Mouse (Mus musculus) Patski (cell line): ENCODE measurements at regions not wholly inside any gene's neighbourhood (a gene's known extent, or its start where the extent isn't known, plus 50 kb on each side); places are given as distances from the start of the nearest gene placed in this dataset.

Experiments
- ATAC-seq: fragments of 100-300 bp; one replicate; pipeline ENCODE4 v1.8.0; 2021
- CTCF ChIA-PET: fragments of 350-600 bp; sonication (Branson Sonifier 250); formaldehyde crosslinking; loops from one replicate; lab custom pipeline; 2022; ENCODE audit warnings: inconsistent platforms; lab: Charles Lee
- POLR2A ChIA-PET: fragments of 350-600 bp; sonication (Branson Sonifier 250); formaldehyde crosslinking; loops from one replicate; lab custom pipeline; 2022; ENCODE audit warnings: antibody characterized with exemption, inconsistent platforms; lab: Charles Lee
- DNase-seq: peaks from one replicate; pipeline ENCODE4 v3.0.0-alpha.2; 2011; ENCODE audit warnings: low read depth, low spot score
- H3K27me3 ChIP-seq: fragments of 371-371 bp; one replicate; pipeline ENCODE4 v1.5.1; 2021
- CTCF ChIP-seq: fragments of 100-300 bp; IDR thresholded peaks from one replicate; pipeline ENCODE4 v1.5.1; 2021
- in situ Hi-C: fragments of 300-500 bp; cut with MboI; formaldehyde crosslinking; loops from 3 replicates; pipeline ENCODE4 v1.11.1; 2018; ENCODE audit warnings: low pct_unique_long_range_greater_than_20kb, mixed read lengths

DNA sequence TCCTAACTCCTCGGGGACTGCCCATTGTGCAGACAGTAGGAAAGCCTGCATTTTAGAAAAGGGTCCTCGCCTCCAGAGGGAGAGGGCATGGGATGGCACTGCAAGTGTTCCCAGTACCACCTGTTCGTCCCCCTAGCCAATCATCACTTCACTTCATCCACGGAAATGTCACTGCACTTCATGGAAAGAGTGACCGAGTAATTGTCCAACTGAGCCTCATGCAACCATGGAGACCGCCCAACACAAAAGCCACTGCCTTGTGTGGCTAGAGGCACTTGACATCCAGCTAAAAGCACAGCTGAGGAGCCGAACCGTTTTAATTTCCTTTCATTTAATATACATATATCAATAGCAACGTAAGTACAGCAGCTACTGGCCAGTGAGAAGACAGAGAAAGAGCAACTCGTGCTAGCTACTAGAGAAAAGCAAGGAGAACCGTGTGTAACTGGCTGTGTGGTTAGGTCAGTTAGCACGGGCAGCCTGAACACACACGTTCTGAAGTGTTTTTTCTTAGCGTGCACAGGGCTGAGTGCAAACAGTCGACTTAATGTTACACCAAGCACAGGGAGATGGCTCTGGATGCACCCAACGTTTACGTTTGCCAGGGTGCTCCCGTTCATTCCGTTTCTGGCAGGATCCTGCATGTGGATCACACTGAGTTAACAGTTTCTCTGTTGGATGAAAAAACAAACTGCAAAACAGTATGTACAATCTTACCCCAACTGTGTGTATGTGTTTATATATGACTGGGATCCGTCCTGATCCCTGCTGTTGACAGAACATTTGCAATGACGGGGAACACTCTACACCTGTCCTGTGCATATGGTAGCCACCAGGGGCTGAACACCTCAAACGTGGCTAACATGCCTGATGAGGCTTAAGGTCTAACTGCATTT, 202.8 kb upstream of the Klf14 start:
- no peak for TF ChIP-seq CTCF
- no peak for DNase-seq
- in situ Hi-C loops, result no loop called here
- no peak for ATAC-seq
- POLR2A ChIA-PET, result no interaction called here
- CTCF ChIA-PET, result interaction anchor here (0.8 kb wide), 1 partner anchor 9 kb away, joined by 3 read pairs; no protein-coding TSS in a partner anchor
- H3K27me3 ChIP-seq, result no peaks in the 10 kb centered on the region

DNA sequence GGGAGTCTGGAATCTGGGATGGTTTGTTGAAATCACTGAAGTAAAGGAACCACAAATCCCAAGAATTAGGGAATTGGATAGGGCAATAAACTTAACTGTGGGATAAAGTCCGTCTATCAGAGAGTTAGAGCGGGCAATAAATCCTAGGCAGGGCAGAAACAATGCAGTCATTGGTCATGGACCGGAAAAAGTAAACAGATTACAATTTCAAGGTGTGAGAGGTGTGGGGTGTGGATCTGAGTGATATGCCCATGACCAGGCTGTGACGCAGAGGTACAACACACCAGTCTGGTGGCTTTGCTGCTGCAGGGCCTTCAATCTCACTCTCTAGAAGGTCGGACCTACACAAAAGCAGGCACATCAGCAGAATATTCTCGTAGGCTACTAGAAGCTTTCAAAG, 206.1 kb upstream of the Klf14 start:
- in situ Hi-C loops, result no loop called here
- no peak for TF ChIP-seq CTCF
- no peak for ATAC-seq
- ChIA-PET CTCF (interaction anchor here (1.0 kb wide), 2 partner anchors 10 to 22 kb away, joined by 3 to 4 read pairs; no protein-coding TSS in a partner anchor), POLR2A (no interaction called here)
- no peak for DNase-seq
- no peaks in the 10 kb centered on the region for H3K27me3 ChIP-seq

DNA sequence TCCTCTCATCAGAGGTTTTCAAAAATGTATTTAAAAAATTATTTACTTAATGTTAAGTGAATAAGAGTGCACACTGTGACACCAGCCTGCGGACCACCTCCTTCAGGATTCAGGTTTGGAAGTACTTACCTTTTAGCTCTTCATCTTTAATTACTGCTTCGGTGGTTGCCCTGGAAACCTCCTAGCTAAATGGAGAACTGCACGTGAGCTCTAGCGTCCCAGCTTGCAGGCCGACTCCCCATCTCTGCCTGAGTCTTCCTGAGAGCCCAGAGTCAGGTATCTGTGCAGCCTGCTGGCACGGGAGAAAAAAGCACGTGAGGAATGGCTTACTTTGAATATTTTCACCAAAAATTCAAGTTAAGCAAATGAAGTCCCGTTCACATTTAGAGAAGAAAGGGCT, 207.5 kb upstream of the Klf14 start:
- no peak for TF ChIP-seq CTCF
- in situ Hi-C loops, result no loop called here
- no peak for DNase-seq
- H3K27me3 ChIP-seq, result no peaks in the 10 kb centered on the region
- POLR2A ChIA-PET, result no interaction called here
- CTCF ChIA-PET, result interaction anchor here (1.7 kb wide), 1 partner anchor 9 kb away, joined by 9 read pairs; no protein-coding TSS in a partner anchor
- ATAC-seq, result no peak

DNA sequence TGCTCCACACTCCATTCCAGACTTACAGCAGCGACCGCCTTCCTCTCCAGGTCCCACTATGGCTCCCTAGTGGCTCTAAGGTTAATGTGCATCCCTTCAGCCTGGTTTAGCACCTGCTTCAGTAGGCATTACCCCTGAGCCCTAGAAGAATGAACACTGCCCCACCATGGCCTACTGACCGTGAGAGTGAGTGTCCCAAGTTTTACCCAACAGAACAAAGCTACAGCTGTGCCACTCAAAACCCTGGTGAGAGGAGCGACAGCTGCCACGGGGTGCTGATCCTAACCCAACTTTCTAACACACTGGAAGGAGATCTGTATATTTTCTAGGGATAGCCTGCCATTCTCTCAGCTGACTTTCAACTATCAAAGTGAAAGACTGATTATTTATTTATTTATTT, 208.9 kb upstream of the Klf14 start:
- CTCF ChIA-PET, result interaction anchor here (1.0 to 2.3 kb wide), 3 partner anchors 8 to 67 kb away, joined by 3 to 9 read pairs (median 8); no protein-coding TSS in a partner anchor
- in situ Hi-C loops, result no loop called here
- no peaks in the 10 kb centered on the region for H3K27me3 ChIP-seq
- ATAC-seq (no peak), DNase-seq (no peak)
- TF ChIP-seq CTCF, result no peak
- POLR2A ChIA-PET, result no interaction called here

DNA sequence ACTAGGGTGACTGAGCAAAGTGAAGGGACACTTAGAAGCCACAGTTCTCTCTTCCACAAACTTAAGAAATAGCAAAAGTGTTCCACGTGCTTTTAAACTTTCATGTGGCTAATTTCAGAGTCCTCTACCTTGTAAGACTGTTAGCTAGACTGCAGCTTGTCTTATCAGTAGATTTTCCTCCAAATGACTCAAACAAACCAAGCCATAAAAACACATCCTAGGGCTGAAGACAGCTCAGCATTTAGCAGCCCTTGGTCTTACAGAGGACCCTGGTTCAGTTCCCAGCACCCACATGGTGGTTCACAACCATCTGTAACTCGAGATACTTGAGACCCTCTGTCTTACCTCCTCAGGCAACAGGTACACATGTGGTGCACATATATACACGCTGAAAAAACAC, 209.9 kb upstream of the Klf14 start:
- ChIA-PET CTCF (interaction anchor here (2.3 kb wide), 1 partner anchor 13 kb away, joined by 8 read pairs; no protein-coding TSS in a partner anchor), POLR2A (no interaction called here)
- ATAC-seq (no peak), DNase-seq (no peak)
- in situ Hi-C loops, result no loop called here
- no peaks in the 10 kb centered on the region for H3K27me3 ChIP-seq
- TF ChIP-seq CTCF, result no peak

DNA sequence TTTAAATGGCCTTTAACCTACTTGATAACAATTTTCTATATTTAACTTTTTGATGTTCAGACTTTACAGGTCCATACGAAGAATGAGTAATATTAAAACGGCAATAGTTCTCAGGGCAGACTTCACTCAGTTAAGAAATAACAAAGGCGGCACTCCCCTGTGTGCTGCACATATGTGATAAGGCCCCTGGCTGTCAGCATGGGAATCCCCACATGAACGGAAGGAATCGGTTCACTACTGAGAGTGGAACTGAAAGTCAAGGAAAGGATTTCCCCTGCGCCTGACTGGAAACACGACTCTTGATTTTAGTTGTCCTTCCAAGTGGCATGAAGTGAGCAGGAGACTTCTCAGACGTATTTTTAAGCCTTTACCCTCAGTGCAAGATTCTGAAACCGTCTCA, 210.5 kb upstream of the Klf14 start:
- ChIA-PET POLR2A (no interaction called here), CTCF (interaction anchor here (2.3 kb wide), 1 partner anchor 13 kb away, joined by 8 read pairs; no protein-coding TSS in a partner anchor)
- ATAC-seq (no peak), DNase-seq (no peak)
- in situ Hi-C loops, result no loop called here
- no peak for TF ChIP-seq CTCF
- no peaks in the 10 kb centered on the region for H3K27me3 ChIP-seq

DNA sequence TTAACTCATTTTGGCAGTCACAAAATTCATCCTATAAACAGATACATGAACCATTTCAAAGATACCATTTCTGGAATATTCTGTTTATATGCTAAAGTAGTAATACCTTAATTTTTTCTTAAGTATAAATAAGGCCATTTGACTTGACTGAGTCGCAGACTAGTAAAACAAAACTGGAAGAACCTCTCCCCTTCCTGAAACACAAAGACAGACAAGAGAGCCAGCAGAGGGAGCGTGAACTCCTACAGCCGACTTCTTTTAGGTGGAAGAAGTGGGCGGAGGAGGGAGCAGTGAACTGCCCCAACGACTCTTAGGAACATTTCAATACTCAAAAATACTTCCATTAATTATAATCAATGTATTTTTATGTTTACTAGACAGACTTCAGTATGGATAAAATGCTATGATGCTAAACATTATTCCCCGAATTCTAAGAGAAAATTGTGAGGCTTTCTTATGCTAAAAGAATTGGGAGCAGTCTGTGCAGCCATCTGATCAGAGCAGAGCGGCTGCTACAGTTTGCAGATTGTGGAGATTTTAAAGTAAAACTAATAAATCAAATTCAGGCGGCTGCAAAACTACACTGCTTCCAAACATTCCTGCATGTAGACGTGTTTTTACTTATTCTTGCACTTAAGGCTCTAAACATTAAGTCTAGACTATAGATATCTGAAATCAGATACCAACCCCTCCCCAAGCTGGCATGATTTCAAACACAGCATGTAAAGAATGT, 211.2 kb upstream of the Klf14 start:
- H3K27me3 ChIP-seq, result no peaks in the 10 kb centered on the region
- POLR2A ChIA-PET, result no interaction called here
- TF ChIP-seq CTCF, result no peak
- in situ Hi-C loops, result no loop called here
- DNase-seq, result no peak
- CTCF ChIA-PET, result no interaction called here
- ATAC-seq, result no peak

DNA sequence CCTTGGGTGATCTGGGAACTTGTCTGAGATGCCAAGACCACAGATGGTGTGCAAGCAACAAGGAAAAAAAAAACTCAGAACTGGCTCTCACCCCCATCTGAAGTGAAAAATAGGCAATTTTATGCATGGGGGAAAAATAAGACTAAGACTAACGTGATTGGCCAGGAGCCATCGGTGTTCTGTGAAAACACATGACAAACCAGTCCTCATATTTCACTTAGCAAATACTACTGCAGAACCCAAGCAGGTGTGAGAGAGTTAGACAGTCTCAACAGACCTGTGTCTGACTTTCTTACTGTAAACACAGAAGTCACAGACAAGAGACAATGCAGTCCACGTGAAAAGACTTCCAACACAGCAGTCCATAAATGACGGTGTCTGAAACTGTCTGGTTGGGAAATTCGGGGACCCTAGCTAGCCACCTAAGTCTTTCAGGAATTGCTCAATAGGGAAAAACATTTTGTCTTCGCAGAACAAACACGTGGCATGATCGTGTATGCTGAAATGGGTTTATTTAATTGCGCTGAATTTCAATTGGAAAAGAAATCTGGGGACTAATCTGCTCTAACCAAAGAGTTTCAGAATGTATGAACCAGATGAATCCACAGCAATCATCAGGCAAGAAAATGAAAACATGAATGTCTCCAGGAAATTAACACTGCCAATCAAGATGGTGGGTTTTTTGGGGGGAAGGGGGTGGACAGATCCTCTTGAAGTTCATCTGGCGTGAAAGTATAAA, 213.1 kb upstream of the Klf14 start:
- in situ Hi-C loops, result no loop called here
- POLR2A ChIA-PET, result no interaction called here
- ATAC-seq (no peak), DNase-seq (no peak)
- no peak for TF ChIP-seq CTCF
- no peaks in the 10 kb centered on the region for H3K27me3 ChIP-seq
- CTCF ChIA-PET, result no interaction called here

DNA sequence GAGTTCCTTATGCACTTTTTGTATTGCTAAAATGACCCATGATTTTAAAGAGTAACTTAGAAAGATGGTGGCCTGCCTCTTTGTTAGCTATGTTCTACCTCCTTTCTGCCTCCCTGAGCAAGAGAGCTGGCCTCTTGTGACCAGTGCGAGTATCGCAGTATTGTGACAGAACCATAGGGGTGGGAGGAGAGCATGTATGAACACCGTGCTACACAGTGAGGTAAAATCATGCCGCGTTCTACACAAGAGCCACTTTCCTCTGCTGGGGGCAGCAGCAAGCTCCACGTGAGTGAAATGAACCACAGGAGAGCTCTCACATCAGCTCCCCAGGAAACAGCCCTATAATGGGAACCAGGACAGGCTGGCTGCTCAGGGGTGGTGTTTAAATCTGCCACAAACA, 216.9 kb upstream of the Klf14 start:
- DNase-seq (no peak), ATAC-seq (no peak)
- no peak for TF ChIP-seq CTCF
- ChIA-PET POLR2A (interaction anchor here (0.7 kb wide), 1 partner anchor 110 kb away, joined by 3 read pairs; no protein-coding TSS in a partner anchor), CTCF (interaction anchor here (0.9 to 2.1 kb wide), 14 partner anchors 8 to 215 kb away, joined by 3 to 10 read pairs (median 4); no protein-coding TSS in a partner anchor)
- in situ Hi-C loops, result no loop called here
- no peaks in the 10 kb centered on the region for H3K27me3 ChIP-seq

DNA sequence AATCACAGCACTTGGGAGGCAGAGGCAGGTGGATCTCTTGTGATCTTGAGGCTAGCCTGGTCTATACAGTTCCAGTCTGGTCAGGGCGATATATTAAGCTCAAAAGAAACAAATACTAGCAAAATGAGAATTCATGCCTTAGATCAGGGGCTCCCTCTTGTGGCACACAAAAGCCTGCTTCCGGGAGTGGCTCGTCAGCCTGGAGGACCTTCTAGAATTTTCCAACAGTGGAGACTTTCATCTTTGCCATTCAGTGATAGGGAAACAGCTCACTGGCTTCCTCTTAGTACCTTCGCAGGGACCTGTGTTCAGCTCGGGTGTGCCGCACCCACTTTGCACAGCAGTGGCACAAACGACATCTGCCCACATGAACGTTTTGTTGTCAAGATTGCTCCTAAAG, 217.5 kb upstream of the Klf14 start:
- DNase-seq (no peak), ATAC-seq (no peak)
- H3K27me3 ChIP-seq, result no peaks in the 10 kb centered on the region
- peak; percentile 84 for TF ChIP-seq CTCF
- ChIA-PET CTCF (interaction anchor here (0.8 to 2.1 kb wide), 18 partner anchors 9 to 214 kb away, joined by 3 to 10 read pairs (median 4); no protein-coding TSS in a partner anchor), POLR2A (interaction anchor here (0.7 kb wide), 1 partner anchor 111 kb away, joined by 3 read pairs; no protein-coding TSS in a partner anchor)
- in situ Hi-C loops, result no loop called here
